Mouse (Mus musculus): ENCODE measurements at regions not wholly inside any gene's neighbourhood (a gene's known extent, or its start where the extent isn't known, plus 50 kb on each side); places are given as distances from the start of the nearest gene placed in this dataset.

DNA sequence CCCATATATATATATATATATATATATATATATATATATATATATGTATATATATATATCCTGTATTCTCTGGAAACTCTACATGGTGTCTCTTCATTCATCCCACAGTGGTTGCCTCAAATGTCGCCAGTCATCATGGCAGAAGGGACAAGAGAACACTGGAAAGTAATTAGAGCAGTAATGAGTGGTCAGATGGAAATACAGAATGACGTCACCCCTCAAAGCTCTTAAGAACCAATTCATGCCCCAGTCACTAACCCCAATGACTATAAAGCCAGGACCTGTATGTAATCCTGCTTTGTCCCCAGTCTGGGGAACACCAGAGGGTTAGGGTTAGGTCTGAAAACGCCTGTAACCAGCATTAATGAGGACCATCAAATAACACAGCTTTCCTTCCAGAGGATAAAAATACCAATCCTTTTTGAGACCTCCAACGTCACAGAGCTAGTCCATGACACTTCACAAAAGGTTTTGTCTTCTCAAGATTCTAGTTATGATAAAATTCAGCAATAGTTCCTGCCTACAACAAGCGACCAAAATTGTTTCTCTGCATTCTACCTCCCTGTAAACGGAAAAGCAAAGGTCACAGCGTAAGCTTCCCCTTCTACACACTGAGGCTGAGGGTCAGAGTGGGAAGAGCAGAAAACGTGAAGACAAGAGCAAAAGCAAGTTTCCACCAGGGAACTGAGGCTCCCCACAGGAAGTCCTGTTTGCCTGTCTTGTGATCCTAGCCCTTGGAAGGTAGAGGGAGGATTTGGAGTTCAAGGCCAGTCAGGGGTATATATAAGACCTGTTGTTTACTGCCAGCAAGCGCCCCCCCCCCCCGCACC is 99.5 kb downstream of the Tmco5 start:
- in situ Hi-C loops (cut with MboI; ENCODE audit: low pct_unique_long_range_greater_than_20kb in 1 of 2, low sequenced_read_pairs in 2 of 2, unreplicated experiment in 1 of 2): loop anchor here in 1 of 2 experiments (10.0 kb wide), 1 partner anchor 137 kb away; no protein-coding TSS in a partner anchor

DNA sequence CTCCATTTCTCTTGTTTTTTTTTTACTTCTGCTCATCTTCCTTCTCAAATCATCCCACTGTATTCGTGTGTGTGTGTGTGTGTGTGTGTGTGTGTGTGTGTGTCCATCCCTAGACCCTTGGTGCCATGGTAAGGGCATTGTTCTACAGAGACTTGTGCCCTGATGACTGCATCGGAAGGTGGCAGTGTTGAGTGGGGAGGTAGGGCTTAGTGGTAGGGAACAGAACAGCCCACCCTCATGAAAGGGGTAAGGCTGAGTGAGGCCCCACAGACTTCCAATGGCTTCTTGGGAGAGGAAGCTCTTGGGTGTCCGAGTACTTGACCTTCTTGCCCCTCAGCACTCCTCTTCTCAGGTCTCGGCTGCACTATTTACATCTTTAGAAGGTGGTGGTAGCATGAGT is 100.3 kb downstream of the Tmco5 start:
- in situ Hi-C loops (cut with MboI; ENCODE audit: low pct_unique_long_range_greater_than_20kb in 1 of 2, low sequenced_read_pairs in 2 of 2, unreplicated experiment in 1 of 2): loop anchor here in 1 of 2 experiments (10.0 kb wide), 1 partner anchor 136 kb away; no protein-coding TSS in a partner anchor

DNA sequence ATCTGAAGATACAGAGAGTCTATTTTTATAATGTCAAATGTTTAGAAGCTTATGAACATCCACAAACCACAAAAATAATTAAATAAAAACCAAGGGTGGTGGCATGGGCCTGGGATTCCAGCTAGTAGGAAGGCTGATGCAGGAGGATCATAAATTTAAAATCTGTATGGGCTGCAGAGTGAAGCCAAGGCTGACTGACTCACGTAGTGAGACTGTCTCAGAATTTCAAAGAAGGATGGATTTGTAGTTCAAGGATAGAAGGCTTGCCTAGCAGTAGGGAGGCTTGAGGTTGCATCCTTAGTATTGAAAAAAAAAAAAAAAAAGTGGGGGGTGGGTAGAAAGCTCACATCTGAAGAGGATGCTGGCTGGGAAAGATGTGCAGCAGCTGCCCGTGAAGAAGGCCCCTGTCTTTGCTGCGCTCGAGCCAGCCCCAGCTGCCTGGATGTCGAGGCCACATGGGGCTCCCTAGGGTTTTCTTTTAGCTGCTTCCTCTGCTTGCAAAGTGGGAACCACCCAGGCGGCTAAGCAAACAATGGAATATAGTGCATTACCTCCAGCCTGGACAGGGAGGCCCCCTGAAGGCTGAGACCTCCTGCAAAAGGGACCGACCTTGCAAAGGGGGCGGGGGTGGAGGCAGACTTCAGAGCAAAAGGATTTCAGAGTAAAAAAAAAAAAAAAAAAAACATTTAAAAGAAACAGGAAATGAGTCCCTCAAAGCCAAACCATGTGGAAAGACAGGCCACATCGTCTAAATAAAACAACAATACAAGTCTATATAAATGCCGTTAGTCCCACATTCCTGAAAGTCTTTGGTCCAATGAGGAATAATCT is 101.3 kb downstream of the Tmco5 start:
- in situ Hi-C loops (cut with MboI; ENCODE audit: low pct_unique_long_range_greater_than_20kb in 1 of 2, low sequenced_read_pairs in 2 of 2, unreplicated experiment in 1 of 2): loop anchor here in 1 of 2 experiments (10.0 kb wide), 1 partner anchor 135 kb away; no protein-coding TSS in a partner anchor

DNA sequence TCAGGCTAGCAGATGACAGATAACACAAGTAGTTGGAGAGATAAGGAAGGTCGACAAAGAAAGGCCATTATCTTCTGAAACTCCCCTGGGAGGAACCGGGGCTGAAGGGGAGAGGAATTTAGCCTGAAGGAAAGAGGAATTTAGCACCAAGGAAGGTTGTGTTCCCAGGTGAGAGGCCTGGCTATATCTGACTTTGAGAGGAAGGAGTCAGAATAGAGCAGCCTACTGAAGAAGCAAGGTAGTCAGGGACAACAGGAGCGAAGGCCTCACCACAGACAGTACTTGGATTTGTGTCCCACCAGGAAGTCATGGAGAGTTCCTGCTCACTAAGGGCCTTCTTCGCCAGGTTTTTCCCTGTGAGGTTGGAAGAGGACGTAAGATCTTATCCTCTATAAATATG is 102.2 kb downstream of the Tmco5 start:
- in situ Hi-C loops (cut with MboI; ENCODE audit: low pct_unique_long_range_greater_than_20kb in 1 of 2, low sequenced_read_pairs in 2 of 2, unreplicated experiment in 1 of 2): no loop called here

DNA sequence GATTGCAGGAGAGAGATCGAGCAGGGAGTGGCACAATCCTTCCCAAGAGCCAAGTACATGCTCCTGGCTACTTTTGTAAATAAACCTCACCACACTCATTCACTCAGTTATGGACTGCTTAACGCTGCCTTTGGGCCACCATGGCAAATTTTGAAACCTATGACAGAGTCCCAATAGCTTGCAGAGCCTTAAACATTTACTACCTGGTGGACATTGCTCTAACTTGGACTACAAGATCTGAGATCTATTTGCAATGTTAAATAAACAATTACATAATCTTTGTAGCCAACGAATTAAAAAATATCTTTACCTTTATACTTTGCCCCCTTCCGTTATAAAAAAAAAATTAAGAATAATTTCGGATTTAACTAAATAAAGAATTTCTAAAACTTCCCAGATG is 104.9 kb downstream of the Tmco5 start:
- in situ Hi-C loops (cut with MboI; ENCODE audit: low pct_unique_long_range_greater_than_20kb in 1 of 2, low sequenced_read_pairs in 2 of 2, unreplicated experiment in 1 of 2): no loop called here

DNA sequence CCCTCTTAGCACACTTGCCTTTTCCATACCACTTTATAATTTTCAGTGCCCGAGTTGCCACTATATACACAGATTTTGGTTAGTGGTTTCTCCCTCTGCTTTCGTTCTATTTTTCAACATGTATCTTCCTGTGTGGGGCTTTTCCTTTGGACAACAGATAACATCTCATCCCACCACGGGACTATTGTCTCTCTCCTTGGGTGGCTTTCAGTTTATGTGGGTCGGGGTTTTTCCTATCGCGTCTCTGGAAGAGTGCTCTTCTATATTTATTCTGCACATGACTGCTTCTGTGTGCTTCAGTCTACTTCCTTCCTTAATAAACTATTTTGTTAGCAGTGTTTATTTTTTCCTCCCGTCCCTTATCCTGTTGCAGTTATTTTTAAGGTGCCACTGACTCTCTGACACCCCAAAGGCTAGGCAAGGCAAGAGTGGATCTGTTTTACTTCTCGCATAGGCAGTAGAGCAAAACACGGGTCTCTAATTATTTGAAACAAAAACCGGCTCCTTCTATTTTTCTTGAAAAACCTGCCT is 105.4 kb downstream of the Tmco5 start:
- in situ Hi-C loops (cut with MboI; ENCODE audit: low pct_unique_long_range_greater_than_20kb in 1 of 2, low sequenced_read_pairs in 2 of 2, unreplicated experiment in 1 of 2): no loop called here

DNA sequence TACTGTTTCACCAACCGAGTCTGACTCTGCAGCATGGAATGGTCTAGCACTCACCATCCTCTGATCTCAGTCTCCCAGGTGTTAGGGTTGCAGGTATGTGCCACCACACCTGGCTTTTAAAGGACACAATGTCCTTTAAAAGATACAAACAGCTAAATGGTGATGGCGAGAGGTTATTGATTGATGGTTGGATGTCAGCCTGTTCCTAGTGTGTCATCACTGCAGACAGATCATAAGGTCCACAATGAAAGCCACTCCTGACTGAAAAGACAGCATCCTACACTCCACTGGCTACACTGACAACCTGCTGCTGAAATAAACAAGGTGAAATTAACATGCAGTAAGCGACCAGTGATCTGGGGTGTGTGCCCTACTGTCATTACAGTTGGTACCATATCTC is 106.1 kb downstream of the Tmco5 start:
- in situ Hi-C loops (cut with MboI; ENCODE audit: low pct_unique_long_range_greater_than_20kb in 1 of 2, low sequenced_read_pairs in 2 of 2, unreplicated experiment in 1 of 2): no loop called here

DNA sequence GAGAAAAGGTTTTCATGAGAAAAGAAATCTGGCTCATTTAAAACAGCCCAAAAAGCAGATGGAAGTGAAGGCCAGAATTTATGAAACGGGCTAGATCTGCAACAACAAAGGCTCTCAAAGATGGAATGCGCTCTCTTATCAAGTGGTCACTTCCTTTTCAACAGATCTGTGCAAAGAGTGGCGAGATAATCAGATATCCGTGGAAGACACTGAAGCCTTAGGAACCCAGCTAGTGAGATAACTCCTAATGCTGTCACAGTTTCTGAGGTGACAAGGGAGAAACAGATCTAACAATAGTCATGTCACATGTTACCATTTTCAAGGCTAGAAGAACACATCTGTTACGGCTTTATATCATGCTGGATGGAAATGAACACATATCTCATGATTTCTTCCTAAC is 107.1 kb downstream of the Tmco5 start:
- in situ Hi-C loops (cut with MboI; ENCODE audit: low pct_unique_long_range_greater_than_20kb in 1 of 2, low sequenced_read_pairs in 2 of 2, unreplicated experiment in 1 of 2): no loop called here

DNA sequence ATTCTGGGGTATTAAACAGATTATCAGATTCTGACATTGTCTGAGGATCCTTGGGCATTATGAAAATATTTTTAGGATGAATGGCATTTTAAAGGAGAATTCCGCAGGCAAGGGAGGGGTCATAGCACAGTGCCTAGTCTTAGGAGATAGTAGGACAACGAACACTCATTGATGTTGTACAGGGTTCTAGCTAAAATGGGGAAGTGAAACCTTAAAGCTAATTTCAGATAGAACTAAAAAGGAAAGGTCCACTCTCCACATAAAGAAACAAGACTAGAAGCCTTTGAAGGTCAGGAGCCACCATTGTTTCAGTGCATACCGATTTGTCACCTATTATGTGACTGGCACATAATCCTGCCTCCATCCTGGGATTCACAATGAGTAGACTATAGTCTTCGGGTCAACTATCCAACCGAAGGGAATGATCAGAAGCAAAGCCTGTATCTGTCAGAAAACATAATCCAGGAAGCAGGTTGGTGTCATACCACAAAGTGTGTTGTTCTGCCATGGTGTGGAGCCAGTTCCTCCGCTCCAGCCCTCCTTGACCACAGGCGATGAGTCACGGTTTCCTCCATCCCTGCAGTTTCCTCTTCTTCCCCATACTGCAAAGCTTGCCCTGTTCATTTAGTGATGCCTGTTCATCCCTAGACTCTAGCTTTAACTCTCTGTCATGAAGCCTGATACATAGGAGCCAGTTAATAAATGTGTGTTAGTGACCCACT is 110.6 kb downstream of the Tmco5 start:
- in situ Hi-C loops (cut with MboI; ENCODE audit: low pct_unique_long_range_greater_than_20kb in 1 of 2, low sequenced_read_pairs in 2 of 2, unreplicated experiment in 1 of 2): no loop called here

DNA sequence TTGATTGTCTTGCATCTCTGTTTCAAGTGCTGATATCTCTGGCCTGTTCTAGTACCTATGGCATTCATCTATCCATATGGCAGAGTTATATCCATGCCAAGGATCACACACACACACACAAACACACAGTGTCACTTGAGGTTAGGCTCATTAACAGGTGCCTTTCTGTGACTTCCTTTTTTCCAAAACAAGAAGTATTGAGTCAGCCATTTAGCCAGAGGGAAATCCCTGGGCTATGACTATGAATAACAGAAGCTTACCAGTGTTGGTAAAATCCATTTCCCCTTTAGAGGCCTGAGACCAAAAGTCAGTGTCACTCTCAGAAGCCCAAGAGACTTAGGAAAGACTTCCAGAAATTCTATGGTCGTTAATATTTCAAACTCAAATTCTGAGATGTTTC is 111.6 kb downstream of the Tmco5 start:
- in situ Hi-C loops (cut with MboI; ENCODE audit: low pct_unique_long_range_greater_than_20kb in 1 of 2, low sequenced_read_pairs in 2 of 2, unreplicated experiment in 1 of 2): no loop called here

DNA sequence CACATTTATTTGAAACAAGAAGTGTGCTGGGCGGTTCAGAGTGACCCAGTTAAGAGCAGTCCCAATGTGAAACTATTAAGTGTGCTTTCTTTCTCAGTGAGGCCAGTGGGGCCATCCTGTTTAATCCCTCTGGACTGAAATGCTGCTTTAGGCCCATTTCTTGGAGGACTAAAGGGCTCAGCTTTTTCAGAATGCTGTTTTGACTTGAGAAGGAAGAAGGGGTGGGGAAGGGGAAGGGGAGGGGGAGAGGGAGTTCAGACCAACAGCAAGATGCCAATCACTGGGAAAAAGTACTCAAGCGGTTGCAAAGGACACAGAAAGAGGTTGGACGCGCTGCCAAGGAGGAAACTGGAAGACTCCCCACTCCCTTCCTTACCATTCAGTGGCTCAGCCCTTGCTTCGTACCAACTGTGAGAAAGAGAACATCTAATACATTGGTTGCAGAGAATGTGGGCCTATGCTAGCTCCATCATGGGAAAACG is 113.1 kb downstream of the Tmco5 start:
- in situ Hi-C loops (cut with MboI; ENCODE audit: low pct_unique_long_range_greater_than_20kb in 1 of 2, low sequenced_read_pairs in 2 of 2, unreplicated experiment in 1 of 2): no loop called here

DNA sequence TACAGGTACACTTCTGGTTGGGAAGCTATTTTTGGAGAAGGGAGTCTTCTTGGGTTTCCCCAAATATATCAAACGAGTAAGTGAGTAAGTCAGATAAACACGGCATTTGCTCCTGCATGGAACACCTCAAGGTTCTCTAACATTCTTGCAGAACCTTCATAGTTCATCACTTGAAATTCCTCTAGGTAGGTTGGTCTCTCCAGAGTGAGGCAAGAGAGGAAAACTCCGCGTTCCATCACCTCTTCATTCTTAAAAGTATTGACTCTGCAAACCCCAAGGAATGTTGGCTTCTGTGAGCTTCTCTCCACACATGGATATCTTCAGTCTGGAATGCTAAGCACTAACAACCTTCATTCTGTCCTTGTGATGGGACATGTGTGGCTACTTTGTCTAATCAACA is 115.2 kb downstream of the Tmco5 start:
- in situ Hi-C loops (cut with MboI; ENCODE audit: low pct_unique_long_range_greater_than_20kb in 1 of 2, low sequenced_read_pairs in 2 of 2, unreplicated experiment in 1 of 2): no loop called here

DNA sequence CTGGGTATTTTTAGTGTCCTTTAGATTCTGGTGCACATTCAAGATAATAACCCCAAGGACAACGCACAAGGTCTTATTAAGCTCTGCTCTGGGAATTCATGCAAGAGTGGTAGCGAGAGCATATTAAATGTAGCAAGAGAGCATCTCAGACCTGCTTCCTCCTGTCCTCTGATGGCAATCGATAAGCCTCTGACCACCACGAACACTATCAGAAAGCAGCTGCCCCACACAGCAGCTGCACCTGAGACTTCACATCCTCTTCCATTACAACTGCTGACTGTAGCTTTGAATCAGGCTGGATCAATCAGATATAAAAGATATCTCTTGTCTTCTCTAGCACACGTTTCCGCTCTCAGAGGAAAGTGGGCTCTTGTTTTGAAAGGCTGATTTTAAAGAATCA is 117.8 kb downstream of the Tmco5 start:
- in situ Hi-C loops (cut with MboI; ENCODE audit: low pct_unique_long_range_greater_than_20kb in 1 of 2, low sequenced_read_pairs in 2 of 2, unreplicated experiment in 1 of 2): no loop called here

DNA sequence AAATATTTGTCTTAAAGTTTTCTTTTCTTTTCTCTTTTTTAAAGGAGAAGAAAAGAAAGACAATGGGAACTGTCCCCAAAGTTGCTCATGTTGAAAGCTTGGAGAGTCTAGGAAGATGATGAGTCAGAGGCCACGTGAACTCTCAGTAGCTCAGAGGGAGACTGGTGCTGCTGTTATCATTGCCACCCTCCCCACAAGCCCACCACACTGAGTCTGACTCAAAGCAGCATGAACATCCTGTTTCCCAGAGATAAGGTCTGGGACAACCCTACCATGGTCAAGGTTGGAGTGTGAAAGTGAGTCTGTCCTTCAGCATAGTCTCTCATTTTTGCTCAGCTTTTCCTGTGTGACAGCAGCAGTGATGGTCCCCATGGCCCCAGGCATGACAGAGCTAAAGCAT is 120.3 kb downstream of the Tmco5 start:
- in situ Hi-C loops (cut with MboI; ENCODE audit: low pct_unique_long_range_greater_than_20kb in 1 of 2, low sequenced_read_pairs in 2 of 2, unreplicated experiment in 1 of 2): no loop called here

DNA sequence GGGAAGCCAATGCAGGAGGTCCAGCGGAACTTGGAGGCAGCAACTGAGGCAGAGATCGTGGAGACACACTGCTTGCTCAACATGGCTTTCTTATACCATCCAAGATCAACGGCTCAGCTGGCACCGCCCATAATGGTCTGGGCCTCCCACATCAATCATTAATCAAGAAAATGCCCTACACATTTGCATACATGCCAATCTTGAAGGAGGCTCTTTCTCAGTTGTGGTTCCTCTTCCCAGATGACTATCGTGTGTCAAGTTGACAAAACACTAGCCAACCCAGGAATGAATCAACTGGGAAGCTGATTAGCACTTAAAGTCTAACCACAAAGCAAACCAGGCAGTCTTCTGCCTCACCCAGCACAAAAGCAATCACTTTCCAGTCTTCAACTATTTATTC is 121.1 kb downstream of the Tmco5 start:
- in situ Hi-C loops (cut with MboI; ENCODE audit: low pct_unique_long_range_greater_than_20kb in 1 of 2, low sequenced_read_pairs in 2 of 2, unreplicated experiment in 1 of 2): no loop called here

DNA sequence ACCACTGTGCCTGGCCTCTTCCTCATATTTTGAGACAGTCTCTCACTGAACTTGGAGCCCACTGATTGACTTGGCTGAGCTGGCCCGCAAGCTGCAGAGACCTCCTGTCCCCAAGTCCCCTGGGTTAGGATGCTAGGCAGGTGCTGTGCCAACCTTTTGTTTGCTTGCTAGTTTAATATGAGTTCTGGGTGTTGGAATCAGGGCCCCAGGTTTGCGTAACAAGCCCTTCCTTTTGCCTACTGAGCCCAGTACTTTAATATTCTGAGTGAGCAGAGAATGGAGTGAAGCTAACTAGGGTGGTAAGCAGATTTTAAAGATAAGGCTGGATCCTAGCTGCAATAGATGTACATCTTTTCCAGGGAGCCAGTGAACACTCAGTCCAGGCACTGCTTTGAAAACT is 117.2 kb upstream of the Spred1 start:
- in situ Hi-C loops (cut with MboI; ENCODE audit: low pct_unique_long_range_greater_than_20kb in 1 of 2, low sequenced_read_pairs in 2 of 2, unreplicated experiment in 1 of 2): no loop called here

DNA sequence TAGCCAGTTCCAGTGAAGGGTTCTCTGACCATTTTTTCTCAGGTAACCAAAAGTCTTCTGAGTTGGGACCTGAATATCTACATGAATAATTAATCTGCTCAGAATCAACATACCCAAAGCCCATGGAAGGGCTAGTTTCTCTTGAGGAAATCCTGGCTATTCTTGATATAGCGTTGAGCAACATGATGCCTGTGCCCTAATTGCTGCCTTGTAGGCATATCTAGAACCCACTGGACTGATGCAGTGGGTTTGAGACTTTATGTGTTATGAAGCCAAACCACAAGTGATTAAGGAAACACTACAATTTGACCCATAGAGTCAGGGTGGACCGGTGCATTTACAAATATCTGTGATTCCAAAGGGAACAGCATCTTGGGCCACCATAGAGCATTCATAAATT is 114.3 kb upstream of the Spred1 start:
- in situ Hi-C loops (cut with MboI; ENCODE audit: low pct_unique_long_range_greater_than_20kb in 1 of 2, low sequenced_read_pairs in 2 of 2, unreplicated experiment in 1 of 2): no loop called here

DNA sequence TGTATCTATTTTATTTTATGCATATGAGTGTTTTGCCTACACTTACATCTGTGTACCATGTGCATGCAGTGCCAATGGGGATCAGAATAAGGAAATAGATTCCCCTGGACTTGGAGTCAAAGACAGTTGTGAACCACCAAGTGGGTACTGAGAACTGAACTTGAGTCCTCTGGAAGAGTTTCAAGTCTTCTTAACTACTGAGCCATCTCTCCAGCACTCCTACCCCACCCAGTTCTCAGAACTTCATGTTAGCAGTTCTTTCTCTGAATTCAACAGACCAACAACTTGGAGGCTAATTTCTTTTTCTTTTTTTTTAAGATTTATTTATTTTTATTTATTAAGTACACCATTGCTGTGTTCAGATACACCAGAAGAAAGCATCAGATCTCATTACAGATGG is 112.3 kb upstream of the Spred1 start:
- in situ Hi-C loops (cut with MboI; ENCODE audit: low pct_unique_long_range_greater_than_20kb in 1 of 2, low sequenced_read_pairs in 2 of 2, unreplicated experiment in 1 of 2): no loop called here

DNA sequence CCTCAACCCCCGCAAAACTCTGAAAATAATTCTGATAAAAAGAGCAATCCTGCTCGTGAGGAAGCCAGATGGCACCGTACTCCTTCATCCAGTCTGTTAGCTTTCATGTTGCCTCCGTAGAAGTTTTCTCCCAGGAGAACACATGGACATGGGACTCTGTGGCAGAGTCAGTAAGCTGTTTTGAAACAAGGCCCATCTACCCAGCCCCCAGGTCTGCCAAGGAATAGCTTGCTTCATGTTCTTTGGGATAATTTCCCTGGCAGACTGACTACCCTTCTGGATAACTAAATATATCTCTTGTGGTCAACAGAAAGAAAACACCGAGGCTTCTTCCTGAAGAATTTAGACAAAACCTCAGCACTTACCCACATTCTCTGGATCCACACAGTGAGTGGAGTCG is 111.2 kb upstream of the Spred1 start:
- in situ Hi-C loops (cut with MboI; ENCODE audit: low pct_unique_long_range_greater_than_20kb in 1 of 2, low sequenced_read_pairs in 2 of 2, unreplicated experiment in 1 of 2): no loop called here

Data from mouse embryonic stem cell (cell line).